Mouse (Mus musculus): ENCODE data around the gene Smok2a.
"Not testable (repeated sequence)": the region's sequence is repeated elsewhere in the genome, so short reads cannot be mapped to it uniquely, and the experiment has no call there.

Gene Smok2a

GRCm38 (mm10) chr17:13214169-13214568 is 6.8 kb upstream of the Smok2a start:
- no peak for DNase-seq (ENCODE audit: inconsistent ontology term)

GRCm38 (mm10) chr17:13215595-13215994 is 5.4 kb upstream of the Smok2a start:
- DNase-seq (ENCODE audit: inconsistent ontology term): no peak

DNA sequence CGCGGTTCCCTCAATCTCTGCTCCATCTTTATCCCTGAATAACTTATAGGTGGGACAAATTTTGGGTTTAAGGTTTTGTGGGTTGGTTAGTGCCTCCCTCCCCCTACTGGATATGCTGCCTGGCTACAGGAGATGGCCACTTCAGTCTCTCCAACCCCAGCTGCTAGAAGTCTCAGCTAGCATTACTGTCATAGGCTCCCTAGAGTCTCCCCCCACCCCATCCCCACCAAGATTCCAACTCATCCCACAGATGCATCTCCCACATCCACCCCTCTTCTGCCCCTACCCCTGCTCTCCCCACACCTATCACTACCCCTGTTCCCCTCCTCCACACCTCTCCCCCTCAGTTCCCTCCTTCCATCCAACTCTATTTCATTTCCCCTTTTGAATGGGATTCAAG is 933 bp downstream of the Smok2a start:
- not testable (repeated sequence) for DNase-seq (ENCODE audit: inconsistent ontology term)

DNA sequence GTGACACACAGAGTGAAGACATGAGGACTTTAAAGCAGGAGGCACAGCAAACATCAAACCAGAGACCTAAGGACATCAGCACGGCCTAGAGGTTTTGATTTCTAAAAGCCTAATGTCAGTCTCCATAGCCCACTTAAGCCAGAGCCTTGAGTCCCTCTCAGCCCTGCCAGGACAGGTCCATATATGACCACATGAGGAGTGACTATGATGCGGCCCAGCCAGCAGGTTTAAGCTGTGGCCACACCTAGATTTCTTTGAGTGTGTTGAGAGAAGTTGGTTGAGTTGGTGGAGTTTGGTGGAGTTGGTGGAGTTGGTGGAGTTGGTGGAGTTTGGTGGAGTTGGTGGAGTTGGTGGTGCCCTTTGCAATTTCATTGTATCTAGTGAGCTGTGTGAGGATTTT is 9.0 kb downstream of the Smok2a start, which contains the start of gene Smok2b:
Smok2b (plus strand) TSS at position 301 of the 400 bp plus-strand sequence.
- DNase-seq (ENCODE audit: inconsistent ontology term): not testable (repeated sequence)

DNA sequence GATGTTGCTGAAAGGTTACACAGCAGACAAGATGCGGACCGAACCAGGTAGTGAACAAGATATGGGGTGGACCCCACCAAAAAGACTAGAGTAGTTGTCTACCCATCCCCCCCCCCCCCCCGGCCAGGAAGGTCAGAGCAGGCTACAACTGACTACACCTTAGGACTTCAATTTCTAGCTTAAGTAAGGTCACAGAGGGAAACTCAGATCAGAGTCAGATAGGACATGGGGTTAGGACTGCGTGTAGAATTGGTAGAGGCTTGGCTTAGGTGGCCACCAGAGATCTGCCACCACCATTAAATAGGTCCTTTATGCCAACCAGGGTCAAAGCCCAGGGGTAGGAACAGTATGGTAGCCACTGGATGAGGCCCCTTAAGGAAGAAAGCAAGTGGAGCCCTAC is 18.5 kb downstream of the Smok2a start:
- not testable (repeated sequence) for DNase-seq (ENCODE audit: inconsistent ontology term)

DNA sequence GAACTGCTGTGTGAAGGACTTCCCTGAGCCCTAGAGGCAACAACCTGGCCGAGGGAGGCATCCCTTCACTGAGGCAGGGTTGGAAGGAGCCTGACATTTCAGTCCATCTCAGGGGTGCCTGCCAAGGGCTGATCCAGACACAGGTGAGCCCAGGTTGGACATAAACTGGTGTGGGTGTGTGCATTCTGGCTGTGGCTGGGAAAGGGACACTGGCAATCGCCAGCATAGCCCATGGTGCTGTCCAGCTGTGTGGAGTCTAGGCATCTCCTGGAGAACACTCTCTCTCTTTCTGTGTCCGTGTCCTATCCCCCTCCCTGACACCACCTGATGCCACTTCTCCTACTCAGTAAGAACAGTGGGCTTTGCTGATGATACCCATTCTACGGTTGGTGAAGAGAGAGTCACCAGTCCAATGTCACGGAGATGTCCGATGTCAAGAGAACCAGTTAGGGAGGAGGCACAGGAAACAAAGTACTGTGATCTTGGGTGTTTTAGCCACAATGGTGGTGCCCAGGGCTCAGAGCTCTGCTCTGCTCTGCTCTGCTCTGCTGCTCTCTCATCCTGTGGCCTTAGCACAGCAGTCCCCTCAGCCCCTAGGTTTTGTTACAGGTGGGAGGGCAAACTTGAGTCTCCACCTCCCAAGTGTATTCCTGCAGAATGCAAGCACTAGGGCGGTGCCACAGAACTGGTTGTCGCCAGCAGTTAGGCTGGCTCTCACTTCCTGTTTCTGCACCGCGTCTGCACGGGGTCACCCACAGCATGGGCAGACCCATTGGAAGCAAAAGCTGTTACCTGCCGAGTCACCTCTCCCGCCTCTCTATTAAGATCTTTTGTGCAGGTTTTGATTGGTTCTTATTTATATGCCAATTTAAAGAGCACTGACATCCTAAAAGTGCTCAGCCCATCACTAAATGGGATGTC is 20.1 kb downstream of the Smok2a start:
- DNase-seq (ENCODE audit: inconsistent ontology term): not testable (repeated sequence)

GRCm38 (mm10) chr17:13254786-13255185 is 33.8 kb downstream of the Smok2a start:
- DNase-seq (ENCODE audit: inconsistent ontology term): not testable (repeated sequence)
